8 mouse cellular contexts compared by ENCODE assay signal in the genomic region with DNA sequence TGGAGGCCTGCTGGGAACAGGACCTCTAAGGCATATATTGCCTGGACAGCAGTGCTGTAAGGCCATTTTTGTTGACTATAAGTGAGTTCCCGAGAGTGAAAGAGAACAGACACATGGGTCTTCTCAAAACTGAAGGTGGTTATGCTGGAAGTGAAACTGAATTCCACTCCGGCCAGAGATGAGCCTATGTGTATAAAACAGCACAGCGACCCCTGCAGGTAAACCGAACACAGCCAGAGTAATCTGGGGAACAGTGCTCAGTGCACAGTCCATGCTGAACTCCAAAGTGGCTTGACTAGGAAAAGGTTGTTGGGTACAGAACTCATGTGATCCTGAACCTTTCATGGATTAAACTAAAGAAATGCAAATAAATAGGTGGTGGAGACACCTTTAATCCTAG. TPM values are rescaled to one million over a fixed set of nuclear protein-coding genes. Genes with fewer than 3 reads are reported as not detected.
DNase-seq lines count a peak whose midpoint lies in the region; ATAC-seq and TF ChIP-seq lines count a peak whose summit lies in the region.
"Not testable (repeated sequence)": the region's sequence is repeated elsewhere in the genome, so short reads cannot be mapped to it uniquely, and the experiment has no call there.

No protein-coding gene starts in this region.

- H3K9me3 ChIP-seq in midbrain, embryonic 11.5 days (ENCODE audit: control insufficient read depth, low read length): not testable (repeated sequence)

- peaks cover 31% of the 10 kb centered on the region for H3K36me3 ChIP-seq in midbrain, embryonic 11.5 days (ENCODE audit: control insufficient read depth, insufficient read depth, low read length)

- H3K4me2 ChIP-seq in midbrain, embryonic 11.5 days: not testable (repeated sequence)

- not testable (repeated sequence) for H3K27me3 ChIP-seq in midbrain, embryonic 11.5 days (ENCODE audit: control insufficient read depth, insufficient read depth, low read length)

- H3K4me3 ChIP-seq in layer of hippocampus, adult 2 months; midbrain, embryonic 11.5 days (ENCODE audit: low read depth, low read length): not testable (repeated sequence)

- H3K9ac ChIP-seq in midbrain, embryonic 11.5 days (ENCODE audit: low read length): not testable (repeated sequence)

- peak; percentile 72 for ATAC-seq in common myeloid progenitor, adult 5-6 weeks (replicated peaks; ENCODE audit: low read depth, poor library complexity, severe bottlenecking)
- ATAC-seq in midbrain, embryonic 11.5 days (ENCODE audit: low FRiP score): 0 out of 2 replicates have a peak, but pooled peaks have one; percentile 35

- DNase-seq in CD4-positive, CD25-positive, alpha-beta regulatory T cell, adult 2 months (ENCODE audit: low read depth, low spot score): peak; percentile 26
- DNase-seq in ES-CJ7 (ENCODE audit: low read depth, low spot score): peak; percentile 85
- peak; percentile 29 for DNase-seq in induced T-regulatory cell, adult 2 months (ENCODE audit: low read depth)
- not testable (repeated sequence) for DNase-seq in layer of hippocampus, adult 2 months (ENCODE audit: low spot score in 2 of 2); midbrain, embryonic 11.5 days (ENCODE audit: low spot score, missing footprints)
- peak; percentile 4 for DNase-seq in lung, postnatal 36 days
- DNase-seq in thymus, postnatal 4 days: peak; percentile 33

- whole genome bisulfite sequencing in midbrain, embryonic 11.5 days: 80% methylated on average over 4 of the region's 4 CpGs

- TF ChIP-seq CTCF in layer of hippocampus, adult 2 months (conservative IDR thresholded peaks at IDR 0.05): peak; percentile 28

- H3K4me1 ChIP-seq in midbrain, embryonic 11.5 days (ENCODE audit: control insufficient read depth, insufficient read depth, low read length): not testable (repeated sequence)

- not testable (repeated sequence) for H3K27ac ChIP-seq in layer of hippocampus, adult 2 months; midbrain, embryonic 11.5 days (ENCODE audit: low read depth, low read length)

RNA-seq across cellular contexts. Expression of gene Smarcad1, which starts 14.8 kb away (rescaled TPM):
- total RNA-seq in common myeloid progenitor, adult 5-6 weeks (2017): 83.2 and 87.5 TPM in 2 replicates
- 10 to 100 TPM; 40.4 to 50.3 TPM for total RNA-seq in layer of hippocampus, adult 2 months (2021)
- polyA plus RNA-seq in midbrain, embryonic 11.5 days (2014; fragmentation: Nextera tagmentation; extraction: Ambion mirVana): 109 TPM in 2 replicates
